Mouse (Mus musculus) ES-Bruce4 (cell line): ENCODE results near the gene A730009L09Rik. TPM values are rescaled to one million over a fixed set of nuclear protein-coding genes. Genes with fewer than 3 reads are reported as not detected.
A peak's percentile ranks its signal among the peaks of the same experiment; 100 is the strongest.

Source experiments
- H3K27ac ChIP-seq: 2 replicates; pipeline ENCODE4 v1.5.1; 2012; ENCODE audit warnings: low read length, inconsistent platforms; ENCODE audit not compliant: insufficient read depth
- H3K27me3 ChIP-seq: 2 replicates; pipeline ENCODE4 v1.6.1; 2012; ENCODE audit warnings: mild to moderate bottlenecking, low read length, inconsistent platforms; ENCODE audit not compliant: control insufficient read depth, poor library complexity, insufficient read depth, severe bottlenecking
- H3K36me3 ChIP-seq: 2 replicates; pipeline ENCODE4 v1.6.1; 2012; ENCODE audit warnings: inconsistent platforms, mild to moderate bottlenecking, low read length, moderate library complexity; ENCODE audit not compliant: control insufficient read depth, poor library complexity, insufficient read depth, severe bottlenecking
- H3K4me1 ChIP-seq: one replicate; pipeline ENCODE4 v1.8.1; 2011; ENCODE audit warnings: low read length; ENCODE audit not compliant: control insufficient read depth, insufficient read depth
- H3K4me3 ChIP-seq: 2 replicates; pipeline ENCODE4 v1.5.1; 2011; ENCODE audit warnings: low read depth, mild to moderate bottlenecking, low read length
- H3K9ac ChIP-seq: 2 replicates; pipeline ENCODE4 v1.6.1; 2012; ENCODE audit warnings: low read depth, mild to moderate bottlenecking, inconsistent platforms; ENCODE audit not compliant: poor library complexity, severe bottlenecking
- H3K9me3 ChIP-seq: replicated peaks from 2 replicates; pipeline ENCODE4 v1.6.1; 2012; ENCODE audit warnings: mild to moderate bottlenecking, low read length, inconsistent platforms; ENCODE audit not compliant: control insufficient read depth, poor library complexity, insufficient read depth, severe bottlenecking
- CTCF ChIP-seq: IDR thresholded peaks from one replicate; pipeline ENCODE4 v1.8.1; 2011; ENCODE audit warnings: low read depth, low read length
- EP300 ChIP-seq: IDR thresholded peaks from 2 replicates; pipeline ENCODE4 v1.6.1; 2011; ENCODE audit warnings: low read depth, low read length; ENCODE audit not compliant: insufficient read depth
- POLR2A ChIP-seq: IDR thresholded peaks from one replicate; pipeline ENCODE4 v1.8.1; 2011; ENCODE audit warnings: low read length; ENCODE audit not compliant: insufficient read depth
- polyA plus RNA-seq: library from polyadenylated mRNA; stranded (reverse); fragments of >200 nt; gene quantifications from 2 replicates; pipeline ENCODE4 v1.2.4, GENCODE M21; 2011; ENCODE audit warnings: low read depth; ENCODE audit not compliant: missing spikeins, insufficient read depth, insufficient read length

A730009L09Rik gene
- polyA plus RNA-seq, 1 experiment = not detected

- Histone ChIP-seq H3K4me1 (no peaks in the 10 kb centered on the region), H3K4me3 (no peak overlapping the region), H3K27me3 (no peaks in the 10 kb centered on the region), H3K27ac (no peak overlapping the region), H3K9ac (no peak overlapping the region), H3K9me3 (no peaks in the 10 kb centered on the region), H3K36me3 (no peaks in the 10 kb centered on the region)
- TF ChIP-seq EP300 = no peak
- TF ChIP-seq CTCF = no peak
- TF ChIP-seq POLR2A = no peak
These were observed 34.2 kb downstream of the A730009L09Rik start for GRCm38 (mm10) chr16:84549122-84549521.

GRCm38 (mm10) chr16:84550445-84550844, 35.5 kb downstream of the A730009L09Rik start:
- Histone ChIP-seq H3K4me3 (no peak overlapping the region), H3K36me3 (no peaks in the 10 kb centered on the region), H3K9me3 (no peaks in the 10 kb centered on the region), H3K27ac (no peak overlapping the region), H3K9ac (no peak overlapping the region), H3K4me1 (no peaks in the 10 kb centered on the region), H3K27me3 (no peaks in the 10 kb centered on the region)
- TF ChIP-seq CTCF (no peak), POLR2A (no peak), EP300 (no peak)

- Histone ChIP-seq H3K4me1 (no peaks in the 10 kb centered on the region), H3K9ac (no peak overlapping the region), H3K36me3 (no peaks in the 10 kb centered on the region), H3K27me3 (no peaks in the 10 kb centered on the region), H3K4me3 (no peak overlapping the region), H3K9me3 (0 out of 2 replicates have a peak, but pooled peaks cover 3% of the 10 kb centered on the region), H3K27ac (no peak overlapping the region)
- TF ChIP-seq CTCF = no peak
- TF ChIP-seq POLR2A = no peak
- TF ChIP-seq EP300 = no peak
These were observed 39.1 kb downstream of the A730009L09Rik start for GRCm38 (mm10) chr16:84553981-84554380.

- Histone ChIP-seq H3K36me3 (no peaks in the 10 kb centered on the region), H3K27me3 (no peaks in the 10 kb centered on the region; the same call in 1 of the 2 replicates), H3K4me3 (no peak overlapping the region), H3K27ac (no peak overlapping the region), H3K9ac (no peak overlapping the region), H3K4me1 (no peaks in the 10 kb centered on the region), H3K9me3 (0 out of 2 replicates have a peak, but pooled peaks cover 3% of the 10 kb centered on the region)
- TF ChIP-seq CTCF (no peak), EP300 (no peak), POLR2A (no peak)
These were observed 43.4 kb downstream of the A730009L09Rik start for GRCm38 (mm10) chr16:84558113-84558917.

- Histone ChIP-seq H3K4me1 (no peaks in the 10 kb centered on the region), H3K36me3 (no peaks in the 10 kb centered on the region), H3K9me3 (0 out of 2 replicates have a peak, but pooled peaks cover 3% of the 10 kb centered on the region), H3K9ac (no peak overlapping the region), H3K27ac (no peak overlapping the region), H3K4me3 (no peak overlapping the region), H3K27me3 (no peaks in the 10 kb centered on the region; the same call in 1 of the 2 replicates)
- peak; percentile 1 for TF ChIP-seq CTCF
- TF ChIP-seq POLR2A = no peak
These were observed 44.8 kb downstream of the A730009L09Rik start for GRCm38 (mm10) chr16:84559569-84560278.

- Histone ChIP-seq H3K9ac (no peak overlapping the region), H3K4me3 (no peak overlapping the region), H3K36me3 (no peaks in the 10 kb centered on the region), H3K27me3 (no peaks in the 10 kb centered on the region; the same call in 1 of the 2 replicates), H3K27ac (no peak overlapping the region), H3K9me3 (0 out of 2 replicates have a peak, but pooled peaks cover 3% of the 10 kb centered on the region), H3K4me1 (no peaks in the 10 kb centered on the region)
- TF ChIP-seq CTCF = no peak
- TF ChIP-seq EP300 = no peak
- TF ChIP-seq POLR2A = no peak
These were observed 45.3 kb downstream of the A730009L09Rik start for GRCm38 (mm10) chr16:84560279-84560602.

Other genes starting within 250 kb of the A730009L09Rik start
- 50.1 and 53.2 TPM in 2 replicates for gene Mrpl39, start 220.6 kb downstream of the A730009L09Rik start, polyA plus RNA-seq